Mouse (Mus musculus) kidney, adult 2 months (tissue): Measurements from ENCODE around the gene Apobec2.

Experiments
- CTCF ChIP-seq: fragments of 200-500 bp; conservative IDR thresholded peaks from 2 replicates; pipeline ENCODE4 v1.5.1; 2011; ENCODE audit warnings: low read depth, mild to moderate bottlenecking, control low read depth, low read length, moderate library complexity, mixed read lengths; ENCODE audit not compliant: insufficient read depth, insufficient read length
- POLR2A ChIP-seq: fragments of 200-500 bp; IDR thresholded peaks from one replicate; pipeline ENCODE4 v1.6.1; 2011; ENCODE audit warnings: low read depth, low read length, control low read depth

DNA sequence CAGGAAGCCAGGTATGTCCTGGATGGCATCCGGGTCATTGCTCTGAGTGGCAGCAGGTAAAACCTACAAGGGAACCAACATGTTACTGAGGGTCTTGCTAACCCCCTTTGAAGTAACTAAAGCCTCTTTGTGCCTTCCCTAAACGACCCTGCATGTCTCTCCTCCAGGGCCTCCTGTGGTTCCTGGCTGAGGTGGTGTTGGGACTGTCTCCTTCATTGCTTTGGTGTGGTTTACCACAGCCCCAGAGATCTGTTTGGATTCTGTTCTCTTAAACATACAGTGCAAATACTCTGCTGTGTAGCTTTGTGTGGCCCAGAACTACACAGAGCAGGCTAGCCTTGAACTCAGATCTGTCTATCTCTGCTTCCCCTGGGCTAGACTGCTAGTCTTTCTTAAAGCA is 13.2 kb downstream of the Apobec2 start:
- TF ChIP-seq CTCF: no peak
- TF ChIP-seq POLR2A: no peak
